Mouse (Mus musculus) liver, embryonic 14.5 days (tissue): ENCODE measurements at regions not wholly inside any gene's neighbourhood (a gene's known extent, or its start where the extent isn't known, plus 50 kb on each side); places are given as distances from the start of the nearest gene placed in this dataset.

Experiments used
- ATAC-seq: fragments of 200-750 bp; cut with Nextera tagmentation; 2 replicates; pipeline ENCODE4 v1.8.0; 2017; ENCODE audit warnings: moderate number of reproducible peaks, mild to moderate bottlenecking, moderate library complexity; ENCODE audit not compliant: insufficient read depth
- DNase-seq, 3 experiments: peaks; one replicate each; pipeline ENCODE4 v3.0.0-alpha.2; 2012 to 2013; ENCODE audit warnings: low read depth in 3 of 3, low spot score in 3 of 3
- H3K27ac ChIP-seq: fragments of 300-500 bp; sonication (generic); 2 replicates; pipeline ENCODE4 v1.5.1; 2014; ENCODE audit warnings: moderate library complexity, mild to moderate bottlenecking, control low read depth, inconsistent platforms
- H3K27me3 ChIP-seq: fragments of 300-500 bp; sonication (generic); 2 replicates; pipeline ENCODE4 v1.6.1; 2014; ENCODE audit warnings: mild to moderate bottlenecking, low read length, moderate library complexity; ENCODE audit not compliant: control insufficient read depth, insufficient read depth
- H3K36me3 ChIP-seq: fragments of 300-500 bp; sonication (generic); replicated peaks from 2 replicates; pipeline ENCODE4 v1.6.1; 2014; ENCODE audit warnings: low read depth; ENCODE audit not compliant: control insufficient read depth, insufficient read depth
- H3K4me1 ChIP-seq, 2 experiments: fragments of 200-500 bp in 1 of 2; fragments of 300-500 bp in 1 of 2; sonication (generic) in 1 of 2; replicated peaks; 2 replicates each; pipeline ENCODE4 v1.6.1; 2012 to 2014; ENCODE audit warnings: antibody characterized with exemption in 1 of 2, inconsistent platforms in 1 of 2, low read length in 1 of 2; ENCODE audit not compliant: control insufficient read depth in 2 of 2, insufficient read depth in 2 of 2
- H3K4me2 ChIP-seq: fragments of 300-500 bp; sonication (generic); 2 replicates; pipeline ENCODE4 v1.6.1; 2014; ENCODE audit warnings: low read depth, mild to moderate bottlenecking, control low read depth, moderate library complexity
- H3K4me3 ChIP-seq, 2 experiments: fragments of 200-500 bp in 1 of 2; fragments of 300-500 bp in 1 of 2; sonication (generic) in 1 of 2; 2 replicates each; pipeline ENCODE4 v1.5.1; 2012 to 2014; ENCODE audit warnings: low read depth in 2 of 2, low read length in 2 of 2, mild to moderate bottlenecking in 2 of 2, control low read depth in 1 of 2, inconsistent platforms in 1 of 2, moderate library complexity in 1 of 2; ENCODE audit not compliant: insufficient read depth in 1 of 2
- H3K9ac ChIP-seq: fragments of 300-500 bp; sonication (generic); replicated peaks from 2 replicates; pipeline ENCODE4 v1.6.1; 2014; ENCODE audit warnings: mild to moderate bottlenecking, control low read depth, moderate library complexity
- H3K9me3 ChIP-seq: fragments of 300-500 bp; sonication (generic); 2 replicates; pipeline ENCODE4 v1.6.1; 2016; ENCODE audit warnings: low read length, mixed read lengths; ENCODE audit not compliant: control insufficient read depth
- CTCF ChIP-seq: IDR thresholded peaks from 2 replicates; pipeline ENCODE4 v1.5.1; 2016; ENCODE audit warnings: antibody characterized with exemption, low read depth, control low read depth
- EP300 ChIP-seq: IDR thresholded peaks from 2 replicates; pipeline ENCODE4 v1.6.1; 2016; ENCODE audit warnings: antibody characterized with exemption, low read depth
- WGBS: fragments of 180-500 bp; shearing (Covaris S2); extraction: QIAGEN DNeasy Blood & Tissue Kit; methylation state at CpG from one replicate; pipeline ENCODE4 v1.1.7; 2014; ENCODE audit not compliant: insufficient replicate concordance; 5-methylcytosine and 5-hydroxymethylcytosine counted together

GRCm38 (mm10) chr15:62202781-62203375, 1280.1 kb upstream of the A1bg start:
- ATAC-seq: no peak
- no peaks in the 10 kb centered on the region for H3K36me3 ChIP-seq
- TF ChIP-seq CTCF (no peak), EP300 (no peak)
- H3K9me3 ChIP-seq: no peaks in the 10 kb centered on the region
- no peak overlapping the region for H3K27ac ChIP-seq
- no peak overlapping the region for H3K9ac ChIP-seq
- H3K27me3 ChIP-seq: no peaks in the 10 kb centered on the region
- 78% methylated on average over 10 of the region's 10 CpGs for WGBS
- no peak overlapping the region for H3K4me3 ChIP-seq
- DNase-seq: no peak
- no peak overlapping the region for H3K4me2 ChIP-seq
- H3K4me1 ChIP-seq: peaks cover 0 to 5% of the 10 kb centered on the region in 2 experiments; a peak in 1 of 4 replicates

- H3K27ac ChIP-seq: no peak overlapping the region
- WGBS: 85% methylated on average over 6 of the region's 6 CpGs
- H3K36me3 ChIP-seq: no peaks in the 10 kb centered on the region
- H3K4me3 ChIP-seq: no peak overlapping the region
- DNase-seq: no peak
- TF ChIP-seq CTCF (no peak), EP300 (no peak)
- H3K4me1 ChIP-seq: peaks cover 4 to 6% of the 10 kb centered on the region in 2 experiments; a peak in 3 of 4 replicates
- no peaks in the 10 kb centered on the region for H3K27me3 ChIP-seq
- H3K9me3 ChIP-seq: no peaks in the 10 kb centered on the region
- H3K9ac ChIP-seq: no peak overlapping the region
- ATAC-seq: no peak
- no peak overlapping the region for H3K4me2 ChIP-seq
Measured at GRCm38 (mm10) chr15:62198721-62199120, 1275.9 kb upstream of the A1bg start.

GRCm38 (mm10) chr15:62198194-62198593, 1275.4 kb upstream of the A1bg start:
- H3K4me2 ChIP-seq: no peak overlapping the region
- H3K9me3 ChIP-seq: no peaks in the 10 kb centered on the region
- ATAC-seq: no peak

GRCm38 (mm10) chr15:62195440-62195839, 1272.6 kb upstream of the A1bg start:
- 65% methylated on average over 5 of the region's 5 CpGs for WGBS
- Histone ChIP-seq H3K4me2 (no peak overlapping the region), H3K9ac (no peak overlapping the region), H3K9me3 (no peaks in the 10 kb centered on the region), H3K4me3 (no peak overlapping the region), H3K4me1 (peaks cover 14 to 19% of the 10 kb centered on the region in 2 experiments), H3K27me3 (no peaks in the 10 kb centered on the region), H3K36me3 (no peaks in the 10 kb centered on the region), H3K27ac (no peak overlapping the region)
- DNase-seq (no peak), ATAC-seq (no peak)
- TF ChIP-seq EP300: no peak
- no peak for TF ChIP-seq CTCF

More at GRCm38 (mm10) chr15:62198194-62198593, 1275.4 kb upstream of the A1bg start:
- WGBS: 77% methylated on average over 4 of the region's 4 CpGs
- no peak overlapping the region for H3K9ac ChIP-seq
- H3K4me3 ChIP-seq: no peak overlapping the region
- no peak for DNase-seq
- H3K4me1 ChIP-seq: peaks cover 4 to 5% of the 10 kb centered on the region in 2 experiments; a peak in 3 of 4 replicates
- H3K27ac ChIP-seq: no peak overlapping the region
- H3K27me3 ChIP-seq: no peaks in the 10 kb centered on the region
- no peaks in the 10 kb centered on the region for H3K36me3 ChIP-seq
- TF ChIP-seq EP300 (no peak), CTCF (no peak)

- H3K36me3 ChIP-seq: no peaks in the 10 kb centered on the region
- H3K9me3 ChIP-seq: no peaks in the 10 kb centered on the region
- TF ChIP-seq EP300: no peak
- no peak for TF ChIP-seq CTCF
- ATAC-seq (no peak), DNase-seq (no peak)
- peaks cover 31 to 34% of the 10 kb centered on the region in 2 experiments for H3K4me1 ChIP-seq
- H3K4me2 ChIP-seq: no peak overlapping the region
- H3K9ac ChIP-seq: no peak overlapping the region
- H3K4me3 ChIP-seq: no peak overlapping the region
- no peak overlapping the region for H3K27ac ChIP-seq
- 61% methylated on average over 1 of the region's 1 CpGs for WGBS
- no peaks in the 10 kb centered on the region for H3K27me3 ChIP-seq
Measured at GRCm38 (mm10) chr15:62192706-62193105, 1269.9 kb upstream of the A1bg start.
